Mouse (Mus musculus) telencephalon, adult 2 months (tissue): ENCODE data around the gene Timm13.

Experiments used
- DNase-seq: peaks from one replicate; pipeline ENCODE4 v3.0.0-alpha.2; 2011; ENCODE audit warnings: low read depth, low spot score

Gene Timm13

DNA sequence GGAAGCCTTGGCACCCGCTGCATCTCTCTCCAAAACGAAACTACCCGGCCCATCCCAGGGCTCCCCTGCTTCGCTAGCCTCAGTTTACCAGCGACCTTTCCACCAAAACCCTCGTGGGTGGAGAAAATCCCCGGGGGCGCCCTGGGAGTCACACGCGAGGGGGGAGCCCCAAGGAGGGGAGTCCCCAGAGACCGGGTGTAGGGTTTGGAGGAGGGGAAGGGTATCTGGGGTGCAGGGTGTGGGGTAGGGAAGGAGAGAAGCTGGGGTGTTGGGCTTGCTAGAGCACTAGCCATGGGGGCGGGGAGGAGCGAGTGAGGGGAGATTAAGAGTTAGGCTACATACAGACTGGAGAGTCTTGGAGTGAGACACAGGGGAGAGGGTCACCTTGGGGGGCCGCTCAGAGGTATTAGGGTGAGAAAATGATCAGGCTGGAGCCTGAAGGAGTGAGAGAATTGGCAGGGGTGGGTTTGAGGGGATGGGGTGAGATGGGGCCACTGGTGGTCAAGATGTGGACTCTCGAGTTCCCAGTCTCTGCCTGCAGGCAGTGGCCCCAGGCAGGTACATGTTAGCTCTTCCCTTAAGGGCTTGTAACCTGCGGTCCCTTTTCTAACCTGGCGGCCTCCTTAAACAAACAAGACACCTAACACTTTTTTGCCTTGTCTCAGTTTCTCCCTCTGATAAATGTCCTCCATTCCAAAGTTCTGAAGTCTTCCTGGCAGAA lies 32.1 kb upstream of the Timm13 start:
- DNase-seq = no peak

DNA sequence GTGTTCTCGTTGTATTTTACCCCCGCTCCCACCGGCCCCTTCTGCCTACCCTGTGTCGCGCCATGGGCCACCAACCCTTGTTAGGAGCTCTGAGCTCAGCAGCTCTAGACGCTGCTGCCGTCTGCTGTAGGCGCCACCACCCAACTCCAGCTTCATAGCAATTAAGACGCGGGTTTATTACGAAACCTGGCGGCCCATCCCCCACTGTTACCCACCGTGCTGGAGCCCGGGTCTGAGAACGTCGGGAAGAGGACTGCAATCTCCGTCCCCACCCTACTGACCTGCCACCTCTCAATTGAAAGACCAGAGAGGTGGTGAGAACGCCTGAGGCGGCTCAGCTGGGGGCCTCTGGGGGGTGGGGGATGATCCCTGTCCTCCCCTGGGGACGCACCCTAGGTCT lies 31.4 kb upstream of the Timm13 start:
- DNase-seq = no peak

- DNase-seq = no peak
These were observed 30.9 kb upstream of the Timm13 start for GRCm38 (mm10) chr10:80931695-80932094.

DNA sequence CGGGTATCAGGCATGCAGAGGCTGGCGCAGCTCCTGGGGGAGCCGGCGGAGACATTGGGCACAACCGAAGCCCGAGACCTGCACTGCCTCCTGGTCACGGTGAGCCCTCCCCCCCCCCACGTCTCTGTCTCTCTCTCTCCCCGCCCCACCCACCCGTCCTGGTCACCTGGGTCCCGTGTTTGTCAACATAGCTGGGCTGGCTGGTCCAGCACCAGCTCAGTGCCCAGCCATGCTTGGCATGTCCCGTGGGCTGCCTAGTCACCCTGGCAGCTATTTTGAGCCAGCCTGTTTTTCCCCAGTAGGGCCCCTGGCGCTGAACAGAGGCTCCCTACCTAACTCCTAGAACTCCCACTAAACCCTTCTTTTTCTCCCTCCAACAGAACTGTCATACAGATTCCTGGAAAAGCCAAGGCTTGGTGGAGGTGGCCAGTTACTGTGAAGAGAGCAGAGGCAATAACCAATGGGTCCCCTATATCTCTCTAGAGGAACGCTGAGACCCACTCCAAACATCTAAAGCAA lies 30.4 kb upstream of the Timm13 start:
- DNase-seq = no peak

GRCm38 (mm10) chr10:80930361-80931152 lies 29.8 kb upstream of the Timm13 start:
- DNase-seq = no peak

- peak; percentile 97 for DNase-seq
These were observed 28.8 kb upstream of the Timm13 start, which contains the start of gene Gadd45b for GRCm38 (mm10) chr10:80929299-80930226. Gene Gadd45b, plus strand, starts transcription at chr10:80930073.

GRCm38 (mm10) chr10:80928586-80929298 lies 28.0 kb upstream of the Timm13 start:
- peak; percentile 76 for DNase-seq

GRCm38 (mm10) chr10:80925472-80925871 lies 24.7 kb upstream of the Timm13 start:
- DNase-seq = no peak

GRCm38 (mm10) chr10:80921923-80922322 lies 21.2 kb upstream of the Timm13 start:
- DNase-seq = no peak

GRCm38 (mm10) chr10:80917779-80918434 lies 17.1 kb upstream of the Timm13 start, which contains the start of gene Lmnb2:
Gene Lmnb2, minus strand, starts transcription at chr10:80918245.
- DNase-seq = peak; percentile 83

DNA sequence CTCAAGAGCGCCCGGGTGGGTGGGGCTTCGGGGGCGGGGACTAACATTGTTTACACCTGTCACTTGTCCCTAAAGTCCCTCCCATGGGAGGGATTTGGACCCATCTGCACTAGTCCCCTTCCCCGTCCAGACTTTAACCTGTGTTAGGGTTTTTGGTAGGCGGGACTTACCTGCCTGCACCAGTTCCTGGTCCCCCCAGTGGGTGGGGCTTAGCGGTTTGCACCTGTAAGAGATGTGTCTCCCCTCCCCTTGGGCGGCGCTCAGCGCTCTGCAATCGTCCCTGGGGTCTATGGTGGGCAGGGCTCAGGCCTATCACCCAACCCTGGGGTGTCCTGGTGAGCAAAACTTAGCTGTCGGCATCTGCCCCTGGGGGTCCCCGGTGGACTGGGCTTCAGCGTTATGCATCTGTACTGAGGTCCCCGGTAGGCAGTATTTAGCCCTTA lies 16.6 kb upstream of the Timm13 start:
- DNase-seq = no peak

DNA sequence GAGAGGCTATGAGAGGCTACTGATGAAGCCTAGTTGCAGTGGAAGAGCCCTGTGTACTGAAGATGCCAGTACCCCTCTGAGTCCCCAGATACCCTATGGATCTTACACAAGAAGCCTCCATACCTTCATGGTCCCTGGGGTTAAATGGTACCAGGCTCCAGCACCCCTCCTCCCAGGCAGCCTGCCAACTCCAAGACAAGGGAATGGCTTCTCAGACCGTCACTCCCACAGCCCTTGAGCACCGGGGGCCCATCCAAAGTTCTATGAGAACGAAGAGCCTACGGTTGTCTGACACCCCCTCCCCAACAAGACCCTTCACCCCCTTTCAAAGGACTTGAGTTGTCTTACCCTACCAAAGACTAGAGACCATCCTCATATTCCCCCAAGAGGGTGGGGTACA lies 15.0 kb upstream of the Timm13 start:
- no peak for DNase-seq

DNA sequence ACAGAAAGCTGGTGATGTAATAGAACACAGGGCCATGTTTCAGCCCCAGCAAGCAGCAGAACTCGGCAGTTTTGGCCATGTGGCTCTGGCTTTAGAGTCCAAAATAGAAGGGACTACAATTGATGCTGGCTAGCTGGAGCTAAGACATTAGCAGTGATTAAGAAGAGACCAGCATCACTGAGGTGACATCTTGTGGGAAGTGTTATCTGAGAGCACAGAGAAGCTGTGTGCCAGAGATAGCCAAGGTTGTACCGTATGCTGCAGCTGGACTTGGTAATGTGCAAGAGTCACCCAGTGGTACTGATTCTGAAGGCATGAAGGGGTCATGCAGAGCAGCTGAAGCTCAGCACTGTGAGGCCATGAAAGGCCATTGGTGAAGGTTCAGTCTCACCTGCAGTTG lies 14.5 kb upstream of the Timm13 start:
- no peak for DNase-seq

- no peak for DNase-seq
These were observed 13.5 kb upstream of the Timm13 start for GRCm38 (mm10) chr10:80914253-80914656.

- DNase-seq = no peak
These were observed 12.7 kb upstream of the Timm13 start for GRCm38 (mm10) chr10:80913364-80914011.

GRCm38 (mm10) chr10:80911891-80912290 lies 11.1 kb upstream of the Timm13 start:
- no peak for DNase-seq

- DNase-seq = no peak
These were observed 10.6 kb upstream of the Timm13 start for GRCm38 (mm10) chr10:80911354-80911753.

DNA sequence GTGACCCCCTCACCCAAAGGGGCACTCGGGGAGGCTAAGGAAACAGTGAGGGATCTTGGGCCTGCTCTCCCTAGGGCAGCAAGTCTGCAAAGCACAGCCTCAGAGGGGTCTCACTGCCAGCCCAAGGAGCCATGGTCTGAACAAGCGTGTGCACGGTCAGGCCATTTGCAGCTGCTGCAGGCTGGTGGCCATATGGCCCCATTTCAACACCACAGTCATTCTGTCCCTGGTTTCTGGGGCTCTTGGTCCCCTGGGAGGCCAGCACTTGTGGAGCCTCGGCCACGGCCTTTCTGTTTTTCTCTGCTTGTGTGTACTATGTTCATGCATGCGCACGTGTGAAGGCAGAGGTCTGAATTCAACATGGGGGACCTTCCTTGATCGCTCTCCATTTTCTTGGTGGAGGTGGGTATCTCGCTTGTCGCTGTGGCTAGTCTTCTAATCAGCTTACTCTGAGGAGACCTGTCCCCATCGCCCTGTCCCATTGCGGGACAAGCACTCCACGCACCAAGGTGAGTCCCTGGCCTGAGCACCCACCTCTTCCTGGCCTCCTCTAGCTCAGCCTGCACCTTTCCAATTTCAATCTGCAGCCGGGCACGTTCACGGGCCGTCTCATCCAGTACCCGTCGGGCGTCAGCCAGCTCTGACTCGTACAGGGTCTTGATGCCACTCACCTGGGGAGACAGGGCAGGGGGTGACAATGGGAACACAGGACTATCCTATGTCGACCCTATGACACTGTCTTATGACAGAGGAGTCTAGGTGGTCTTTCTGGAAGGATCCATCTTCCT lies 8.8 kb upstream of the Timm13 start:
- no peak for DNase-seq

GRCm38 (mm10) chr10:80904709-80905108 lies 3.9 kb upstream of the Timm13 start:
- no peak for DNase-seq
